Mouse (Mus musculus): Measurements from ENCODE around the gene Sod1.
"Not testable (repeated sequence)": the region's sequence is repeated elsewhere in the genome, so short reads cannot be mapped to it uniquely, and the experiment has no call there.

Gene Sod1

GRCm38 (mm10) chr16:90210717-90211116 is 9.8 kb upstream of the Sod1 start:
- DNase-seq (ENCODE audit: extremely low read depth, low read depth, low spot score), result peak; percentile 80

GRCm38 (mm10) chr16:90211767-90212166 is 8.8 kb upstream of the Sod1 start:
- DNase-seq (ENCODE audit: extremely low read depth, low read depth, low spot score), result no peak

GRCm38 (mm10) chr16:90213477-90214339 is 6.8 kb upstream of the Sod1 start:
- no peak for DNase-seq (ENCODE audit: extremely low read depth, low read depth, low spot score)

GRCm38 (mm10) chr16:90214731-90215565 is 5.6 kb upstream of the Sod1 start:
- no peak for DNase-seq (ENCODE audit: extremely low read depth, low read depth, low spot score)

GRCm38 (mm10) chr16:90215879-90216278 is 4.7 kb upstream of the Sod1 start:
- not testable (repeated sequence) for DNase-seq (ENCODE audit: extremely low read depth, low read depth, low spot score)

- DNase-seq (ENCODE audit: extremely low read depth, low read depth, low spot score), result no peak
These were observed 4.1 kb upstream of the Sod1 start for GRCm38 (mm10) chr16:90216414-90216813.

GRCm38 (mm10) chr16:90217356-90217755 is 3.2 kb upstream of the Sod1 start:
- DNase-seq (ENCODE audit: extremely low read depth, low read depth, low spot score), result no peak

- DNase-seq (ENCODE audit: extremely low read depth, low read depth, low spot score), result no peak
These were observed 2.6 kb upstream of the Sod1 start for GRCm38 (mm10) chr16:90217926-90218325.

- DNase-seq (ENCODE audit: extremely low read depth, low read depth, low spot score), result not testable (repeated sequence)
These were observed 1.1 kb upstream of the Sod1 start for GRCm38 (mm10) chr16:90219445-90219844.

GRCm38 (mm10) chr16:90220892-90221431 is 408 bp downstream of the Sod1 start:
- DNase-seq (ENCODE audit: extremely low read depth, low read depth, low spot score), result no peak

GRCm38 (mm10) chr16:90221441-90222070 is 1.0 kb downstream of the Sod1 start:
- DNase-seq (ENCODE audit: extremely low read depth, low read depth, low spot score), result no peak

GRCm38 (mm10) chr16:90229897-90230296 is 9.3 kb downstream of the Sod1 start:
- no peak for DNase-seq (ENCODE audit: extremely low read depth, low read depth, low spot score)

- no peak for DNase-seq (ENCODE audit: extremely low read depth, low read depth, low spot score)
These were observed 10.7 kb downstream of the Sod1 start for GRCm38 (mm10) chr16:90231302-90231701.

- DNase-seq (ENCODE audit: extremely low read depth, low read depth, low spot score), result no peak
These were observed 13.1 kb downstream of the Sod1 start for GRCm38 (mm10) chr16:90233702-90234101.

- no peak for DNase-seq (ENCODE audit: extremely low read depth, low read depth, low spot score)
These were observed 14.1 kb downstream of the Sod1 start for GRCm38 (mm10) chr16:90234617-90235016.

GRCm38 (mm10) chr16:90235188-90235587 is 14.6 kb downstream of the Sod1 start:
- DNase-seq (ENCODE audit: extremely low read depth, low read depth, low spot score), result no peak

GRCm38 (mm10) chr16:90239128-90239746 is 18.7 kb downstream of the Sod1 start:
- DNase-seq (ENCODE audit: extremely low read depth, low read depth, low spot score), result no peak

GRCm38 (mm10) chr16:90241875-90242274 is 21.3 kb downstream of the Sod1 start:
- DNase-seq (ENCODE audit: extremely low read depth, low read depth, low spot score), result no peak

GRCm38 (mm10) chr16:90242426-90243304 is 22.1 kb downstream of the Sod1 start:
- DNase-seq (ENCODE audit: extremely low read depth, low read depth, low spot score), result no peak

- DNase-seq (ENCODE audit: extremely low read depth, low read depth, low spot score), result no peak
These were observed 29.5 kb downstream of the Sod1 start for GRCm38 (mm10) chr16:90250099-90250498.
